Mouse (Mus musculus): ENCODE results near the gene Gm9903.

The Gm9903 gene

DNA sequence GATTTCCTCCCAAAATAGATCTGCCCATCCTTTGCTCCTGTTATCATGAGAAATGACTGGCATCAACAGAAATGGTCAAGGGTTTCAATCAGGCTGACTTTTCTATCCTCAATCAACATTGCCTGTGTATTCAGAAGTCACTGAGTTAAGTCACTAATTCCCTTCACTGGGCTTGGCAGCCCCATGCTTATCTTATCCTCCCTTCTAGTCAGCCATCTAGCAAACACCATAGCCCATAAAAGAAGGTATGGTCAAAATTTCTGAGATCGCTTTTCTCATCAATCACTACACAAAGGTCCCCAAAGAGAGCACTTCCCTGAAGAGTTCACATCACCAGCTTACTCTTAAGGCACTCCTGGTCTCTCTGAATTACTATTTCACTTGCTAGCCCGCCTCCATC lies 21.3 kb downstream of the Gm9903 start:
- DNase-seq, result no peak

DNA sequence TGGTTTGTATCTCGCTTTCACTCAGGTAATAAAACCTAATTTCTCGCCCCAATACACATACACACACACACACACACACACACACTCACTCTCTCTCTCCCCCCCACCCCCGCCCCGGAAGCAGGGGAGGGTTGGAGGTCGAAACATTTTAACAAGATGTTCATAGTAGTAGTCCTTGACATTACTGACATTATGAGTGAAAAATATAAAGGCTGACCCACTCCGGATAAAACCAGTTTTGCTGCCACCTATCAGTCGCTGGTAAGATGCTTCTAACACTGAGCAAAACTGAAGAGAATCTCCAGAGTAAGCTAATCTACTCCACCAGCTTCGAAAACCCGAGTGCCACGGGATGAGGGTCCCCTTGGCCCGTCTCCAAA lies 21.8 kb downstream of the Gm9903 start:
- DNase-seq, result no peak

DNA sequence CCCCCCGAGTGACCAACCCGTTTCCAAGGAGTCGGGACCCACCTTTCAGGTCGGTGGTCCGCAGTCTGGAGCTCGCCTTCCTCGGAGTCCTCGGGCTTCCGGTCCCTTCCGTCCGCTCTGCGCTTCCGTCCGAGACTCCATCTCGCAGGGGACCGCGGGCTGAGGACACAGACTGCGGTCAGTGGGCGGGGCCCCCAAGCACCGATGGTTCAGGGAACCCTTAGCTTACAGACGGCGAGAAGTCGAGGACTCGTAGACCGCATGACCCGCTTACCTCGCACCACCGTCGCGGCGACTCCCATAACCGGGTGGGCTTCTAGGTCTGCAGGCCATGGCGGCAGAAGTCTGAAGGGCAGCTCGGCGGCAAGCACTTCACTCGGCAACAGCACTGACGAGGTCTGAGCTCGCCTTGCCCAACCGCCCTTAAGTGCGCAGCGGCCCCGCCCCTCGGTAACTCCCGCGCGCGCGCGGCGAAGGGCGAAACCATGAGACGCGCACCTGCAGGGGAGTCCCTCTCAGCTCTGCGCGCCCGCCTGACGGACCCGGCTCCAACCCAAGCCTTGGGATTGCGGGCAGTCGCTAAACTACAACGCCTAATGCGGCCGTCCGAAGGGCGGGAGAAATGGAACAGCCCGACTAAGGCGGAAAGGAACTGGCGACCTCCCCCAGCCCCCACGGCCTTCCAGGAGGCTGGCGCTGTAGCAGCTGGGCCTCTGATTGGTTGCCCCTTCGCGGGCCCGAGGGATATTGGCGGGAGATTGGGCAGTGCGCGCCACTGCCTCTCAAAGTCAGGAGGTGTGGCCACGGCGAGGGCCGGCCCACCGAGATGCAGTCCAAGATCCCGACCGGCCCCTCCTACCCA lies 22.4 kb downstream of the Gm9903 start, which contains the start of gene Slbp:
Slbp (minus strand) TSS at position 654 of the 862 bp plus-strand sequence.
- peak; percentile 96 to 97 for DNase-seq

DNA sequence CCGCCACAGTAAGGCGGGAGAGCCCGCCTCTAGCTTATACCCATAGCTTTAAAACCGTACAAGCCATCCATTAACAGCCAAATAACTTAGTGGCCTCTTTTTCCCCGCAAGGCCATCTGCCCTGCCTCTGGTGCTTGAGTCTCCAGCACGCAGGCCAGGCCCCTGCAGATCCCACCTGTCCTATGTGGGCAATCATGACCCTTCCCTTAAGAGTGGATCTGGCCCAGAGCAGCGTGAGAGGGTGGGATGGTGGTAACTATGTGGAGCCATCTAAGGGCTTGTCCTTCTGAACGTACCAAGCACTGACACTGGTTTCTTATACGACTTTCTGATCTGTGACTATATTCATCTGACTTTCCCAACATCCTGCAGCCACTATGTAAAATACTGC lies 23.1 kb downstream of the Gm9903 start:
- no peak for DNase-seq

DNA sequence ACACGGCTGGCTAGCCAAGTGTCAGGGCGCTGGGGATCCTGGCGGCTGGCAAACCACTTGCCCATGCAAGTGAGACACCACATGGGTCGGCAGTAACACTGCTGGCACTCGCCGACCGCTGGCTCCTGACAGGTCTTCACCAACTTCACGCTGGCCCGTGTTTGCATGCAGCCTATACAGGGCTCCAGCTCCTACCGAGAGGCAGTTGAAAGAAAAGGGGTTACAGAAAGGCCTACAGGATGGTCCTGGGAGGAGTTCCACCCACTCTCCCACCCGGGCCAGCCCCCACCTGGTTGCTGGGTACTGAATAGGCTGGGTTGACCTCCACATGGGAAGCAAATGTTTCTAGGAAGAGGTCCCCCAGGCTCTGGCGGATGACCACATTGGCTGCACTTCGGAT lies 24.7 kb downstream of the Gm9903 start:
- no peak for DNase-seq

DNA sequence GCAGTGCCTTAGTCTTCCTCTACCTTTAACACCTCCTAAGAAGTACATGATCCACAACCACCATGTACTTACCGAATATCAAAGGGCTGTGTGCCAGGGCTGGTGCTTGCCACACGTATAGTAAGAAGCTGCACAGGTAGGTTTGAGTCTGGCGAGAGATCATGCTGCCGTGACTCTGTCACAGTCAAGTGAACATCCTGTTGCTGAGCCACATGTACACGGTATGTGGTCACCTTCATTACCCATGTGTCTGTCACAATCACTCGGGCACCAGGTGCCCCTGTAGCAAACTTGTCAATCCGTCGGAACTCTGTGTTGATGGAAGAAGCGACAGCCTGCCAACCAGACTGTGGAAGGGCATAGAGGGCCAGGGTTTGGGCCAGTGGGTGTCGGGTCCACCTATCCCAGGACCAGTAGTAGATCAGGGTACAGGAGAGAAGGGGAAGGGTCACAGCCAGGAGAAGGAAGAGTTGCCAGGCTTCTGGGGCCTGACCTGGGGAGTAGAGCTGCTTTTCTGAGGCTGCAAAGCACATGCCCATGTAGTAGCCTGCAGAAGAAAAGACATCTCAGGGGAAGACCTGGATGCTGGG lies 25.6 kb downstream of the Gm9903 start:
- DNase-seq, result no peak

DNA sequence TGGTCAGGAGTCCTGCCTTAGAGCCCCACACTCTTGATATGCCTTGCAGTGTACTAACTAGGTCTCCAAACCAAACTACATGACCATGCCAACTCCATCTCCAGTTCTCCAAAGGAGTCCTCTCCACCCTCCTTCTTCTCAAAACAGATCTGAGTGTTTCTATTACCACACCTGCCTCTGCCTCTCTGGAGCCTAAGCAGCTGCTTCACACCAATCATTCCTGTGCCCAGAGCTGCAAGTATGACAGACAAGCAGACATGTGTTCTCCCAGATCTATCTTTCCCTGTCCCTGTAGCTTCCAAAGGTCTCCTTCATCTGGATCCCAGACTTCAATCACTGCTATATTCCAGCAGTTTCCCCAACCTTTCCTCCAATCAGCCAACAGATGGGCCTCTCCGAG lies 27.0 kb downstream of the Gm9903 start:
- no peak for DNase-seq

DNA sequence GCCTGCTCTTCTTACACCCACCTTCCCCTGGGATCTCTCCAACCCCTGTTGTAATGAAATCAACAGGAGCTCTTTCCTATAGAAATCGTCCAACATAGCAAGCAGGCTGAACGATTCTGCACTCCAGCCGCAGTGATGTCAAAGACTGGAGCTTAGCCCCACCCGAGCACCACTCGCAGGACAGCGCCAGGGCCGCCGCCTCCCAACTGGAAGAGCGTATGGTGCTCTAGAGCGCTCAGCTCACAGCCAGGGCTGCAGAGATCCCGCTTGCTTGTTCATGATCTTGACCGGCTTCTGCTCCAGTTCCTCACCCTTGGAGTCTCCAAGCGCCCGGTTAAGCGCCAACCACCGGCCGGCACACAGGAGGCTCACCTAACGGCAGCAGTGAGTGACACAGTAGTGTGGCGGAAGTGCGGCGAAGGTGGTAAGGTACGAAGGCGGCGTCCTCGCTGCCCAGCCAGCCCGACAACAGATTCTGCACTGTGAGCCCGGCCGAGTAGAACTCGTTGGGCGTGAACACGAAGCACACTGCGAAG lies 27.6 kb downstream of the Gm9903 start:
- no peak for DNase-seq

DNA sequence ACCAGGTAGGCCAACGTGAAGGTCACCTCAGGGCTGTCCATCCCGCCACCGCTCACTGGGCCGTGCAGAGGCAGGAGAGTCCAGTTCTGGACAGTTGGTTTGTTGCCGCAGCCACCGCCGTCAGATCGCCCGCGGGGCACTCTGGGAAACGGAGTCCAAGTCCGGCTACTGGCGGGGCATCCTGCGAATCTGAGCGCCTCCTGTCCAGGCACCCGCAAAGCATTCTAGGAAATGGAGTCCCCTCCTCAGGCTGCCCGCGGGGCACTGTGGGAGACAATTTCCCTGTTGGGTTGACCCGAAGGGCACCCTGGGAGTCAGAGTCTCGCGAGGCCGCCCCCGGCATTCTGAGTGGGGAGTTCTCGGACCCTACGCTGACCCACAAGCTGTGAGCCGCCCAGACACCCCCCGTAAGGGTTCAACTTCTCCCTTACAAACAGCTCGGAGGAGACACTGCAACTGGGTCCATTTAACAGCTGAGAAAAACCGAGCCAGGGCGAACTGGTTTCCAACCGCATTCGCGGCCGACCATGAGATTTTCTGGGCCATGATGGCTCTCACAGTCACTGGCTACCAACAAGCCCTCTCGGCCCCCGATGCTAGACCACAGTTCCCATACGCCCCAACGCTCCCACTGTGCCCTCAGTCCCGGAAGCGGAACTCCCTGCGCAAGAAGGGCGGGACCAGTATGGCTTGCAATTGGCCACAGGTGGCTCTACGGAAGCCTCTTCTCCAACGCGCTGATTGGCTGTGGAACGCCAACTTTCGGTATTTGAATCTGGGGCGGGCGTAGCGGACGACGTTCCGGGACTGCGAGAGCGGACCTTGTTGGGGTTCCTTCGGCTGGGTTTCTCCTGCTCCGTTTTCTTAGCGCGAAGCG lies 28.3 kb downstream of the Gm9903 start, which contains the start of the genes Tacc3 and Tmem129:
Tacc3 (plus strand) TSS at position 342 of the 877 bp plus-strand sequence.
Tmem129 (minus strand) TSS at position 630 of the 877 bp plus-strand sequence.
- peak; percentile 99 for DNase-seq

DNA sequence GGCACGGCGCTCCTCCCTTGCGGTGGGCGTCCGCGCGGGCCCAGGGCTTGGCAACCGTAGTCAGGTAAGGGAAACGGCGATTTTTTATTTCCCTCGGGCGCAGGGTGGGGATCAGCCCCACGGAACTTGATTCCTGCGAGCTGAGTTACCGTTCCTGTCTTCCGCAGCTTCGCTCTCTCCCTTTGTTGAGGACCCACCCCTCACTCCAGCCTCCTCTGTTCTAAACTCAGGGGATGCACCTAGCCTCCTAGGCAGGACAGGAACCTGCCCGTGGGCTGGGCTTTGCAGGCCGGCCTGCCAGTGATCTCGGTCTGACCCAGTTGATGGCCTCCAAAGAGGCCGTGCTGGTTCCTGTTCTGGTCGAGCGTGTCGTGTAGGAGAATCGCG lies 28.9 kb downstream of the Gm9903 start:
- DNase-seq, result no peak

DNA sequence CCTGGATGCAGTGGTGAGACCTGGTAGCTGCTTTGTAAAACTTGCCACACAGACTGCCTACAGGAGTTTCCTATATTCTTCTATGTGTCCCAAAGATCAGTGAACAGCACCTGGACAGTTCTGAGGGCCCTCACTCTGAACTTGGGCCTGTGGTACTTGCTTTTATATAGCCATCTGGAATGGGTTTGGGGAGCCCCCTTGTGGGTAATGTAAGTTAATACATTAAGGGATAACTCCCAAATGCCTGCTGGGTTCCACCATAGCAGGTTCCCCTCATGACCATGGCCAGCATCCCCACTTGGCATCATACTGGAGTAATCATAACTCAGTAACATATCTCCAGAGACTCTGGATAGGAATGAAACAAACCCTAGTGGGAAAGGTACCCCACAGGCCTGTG lies 38.5 kb downstream of the Gm9903 start:
- DNase-seq, result no peak

DNA sequence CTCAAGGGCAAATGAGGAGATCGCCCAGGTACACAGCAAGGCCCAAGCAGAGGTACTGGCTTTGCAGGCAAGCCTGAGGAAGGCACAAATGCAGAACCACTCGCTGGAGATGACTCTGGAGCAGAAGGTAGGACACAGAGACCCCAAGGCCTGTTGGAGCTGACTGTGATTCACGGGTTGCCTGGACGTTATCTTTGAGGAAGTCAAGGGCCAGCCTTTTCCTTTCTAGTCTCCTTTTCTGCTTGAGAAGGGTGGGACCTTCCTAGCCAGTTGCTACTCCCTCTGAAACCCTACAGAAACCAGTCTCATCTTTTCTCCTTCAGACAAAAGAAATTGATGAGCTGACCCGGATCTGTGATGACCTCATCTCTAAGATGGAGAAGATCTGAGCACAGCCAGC lies 41.9 kb downstream of the Gm9903 start:
- no peak for DNase-seq

DNA sequence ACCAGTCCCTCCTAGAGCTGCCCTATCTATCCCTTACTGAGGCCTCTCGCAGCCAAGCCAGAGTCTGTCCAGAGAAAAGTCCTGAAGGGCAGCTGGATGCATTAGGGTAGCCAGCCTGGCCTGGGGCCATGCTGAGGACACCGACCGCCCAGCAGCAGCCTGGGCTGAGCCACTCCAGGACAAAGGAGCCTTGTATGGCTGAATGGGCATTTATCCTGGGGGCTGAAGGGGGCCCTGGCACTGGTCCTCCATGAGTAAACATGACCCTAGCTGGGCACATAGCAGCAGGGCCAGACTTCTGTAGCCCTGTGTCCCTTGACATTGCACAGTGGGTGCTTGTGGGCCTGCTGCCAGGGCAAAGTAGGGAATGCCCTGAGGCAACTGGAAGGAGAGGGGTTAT lies 44.7 kb downstream of the Gm9903 start:
- DNase-seq, result no peak

DNA sequence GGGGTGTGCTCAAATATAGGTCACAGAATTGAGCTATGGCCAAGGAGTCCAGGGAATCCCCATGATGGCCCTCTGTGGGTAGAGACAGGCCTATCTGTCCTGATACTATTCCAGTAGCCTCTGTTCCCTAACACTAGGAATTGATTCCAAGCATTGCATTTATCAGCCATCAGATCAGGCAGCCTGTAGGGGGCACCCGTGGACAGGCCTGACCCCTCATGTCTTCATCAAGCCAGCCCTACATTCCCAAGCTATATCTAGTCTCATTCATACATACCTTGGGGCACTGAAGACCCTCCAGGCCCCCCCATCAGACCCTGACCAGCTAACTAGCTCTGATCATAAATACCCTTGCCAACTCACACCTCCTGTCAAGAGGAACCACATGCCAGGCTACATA lies 46.2 kb downstream of the Gm9903 start:
- DNase-seq, result peak; percentile 70 to 76

DNA sequence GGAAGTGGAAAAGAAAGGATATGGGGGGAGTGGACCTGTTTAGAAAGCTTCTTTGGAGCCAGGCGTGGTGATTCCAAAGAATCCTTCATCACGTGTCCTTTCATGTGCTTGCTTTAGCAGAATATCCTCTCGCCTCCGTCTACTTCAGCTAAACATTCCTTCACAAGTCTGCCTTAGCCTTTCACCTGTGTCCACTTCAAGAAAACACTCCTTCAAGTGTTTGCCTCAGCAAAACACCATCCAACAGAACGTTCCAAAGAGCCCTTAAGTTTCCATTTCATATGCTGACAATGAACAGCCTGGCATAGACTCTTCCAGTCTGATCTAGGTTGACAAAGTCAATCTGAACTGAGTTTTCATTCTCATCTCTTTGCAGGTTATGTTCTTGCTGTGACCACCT lies 48.5 kb downstream of the Gm9903 start:
- DNase-seq, result peak; percentile 57 to 78

DNA sequence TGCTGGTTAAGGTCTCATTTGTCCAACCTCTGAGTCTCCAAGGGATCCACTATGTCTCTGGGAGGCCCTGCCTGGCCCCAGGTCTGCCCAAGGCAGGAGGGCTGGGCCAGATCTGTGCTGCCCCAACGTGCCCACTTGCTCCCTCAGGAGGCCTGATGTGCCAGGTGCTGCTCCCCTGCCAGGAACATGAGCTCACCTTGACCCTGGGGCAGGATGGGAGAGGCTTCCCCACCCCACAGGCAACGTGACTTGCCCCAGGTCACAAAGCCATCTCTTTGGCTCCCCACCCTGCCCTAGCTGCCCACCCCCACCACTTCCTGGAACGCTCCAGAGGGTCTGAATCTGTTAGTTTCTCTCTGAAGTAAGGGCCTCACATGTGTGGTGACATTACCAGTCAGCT lies 51.3 kb downstream of the Gm9903 start:
- DNase-seq, result peak in 1 of 2 experiments; percentile 67
